Comparison of ENCODE assay signal across 9 mouse cellular contexts in genomic region chr10:121692944-121693579, GRCm38 (mm10). TPM values are rescaled to one million over a fixed set of nuclear protein-coding genes. Genes with fewer than 3 reads are reported as not detected.
DNase-seq lines count a peak whose midpoint lies in the region; ATAC-seq and TF ChIP-seq lines count a peak whose summit lies in the region.
"Had no signal": no experiment of that assay in that cellular context is flagged by ENCODE, and none has a peak within 500 bp of the region (broad histone marks: within the 10 kb centered on the region; RNA-seq: fewer than 3 reads in every experiment).

No protein-coding gene starts in this region.

- 33% methylated on average over 18 of the region's 18 CpGs for WGBS in lung, embryonic 14.5 days
- 52% methylated on average over 18 of the region's 18 CpGs for WGBS in limb, embryonic 11.5 days
- WGBS in stomach, embryonic 16.5 days: 44% methylated on average over 18 of the region's 18 CpGs

- H3K9ac ChIP-seq in lung, embryonic 14.5 days: peak overlapping the region; percentile 10; the same call in 1 of the 2 replicates
- no peak overlapping the region for H3K9ac ChIP-seq in limb, embryonic 11.5 days (ENCODE audit: low read length)
- peak overlapping the region; percentile 9; the same call in 1 of the 2 replicates for H3K9ac ChIP-seq in stomach, embryonic 16.5 days (ENCODE audit: low read length)

- H3K27ac ChIP-seq in lung, embryonic 14.5 days (ENCODE audit: low read depth): no peak overlapping the region
- H3K27ac ChIP-seq in limb, embryonic 11.5 days (replicated peaks; ENCODE audit: low read depth, low read length): no peak overlapping the region
- H3K27ac ChIP-seq in stomach, embryonic 16.5 days (ENCODE audit: low read length): no peak overlapping the region

- peak overlapping the region; percentile 20 for H3K4me3 ChIP-seq in lung, embryonic 14.5 days (ENCODE audit: low read depth, low read length)
- no peak overlapping the region for H3K4me3 ChIP-seq in limb, embryonic 11.5 days (ENCODE audit: low read depth, low read length)
- H3K4me3 ChIP-seq in stomach, embryonic 16.5 days (replicated peaks; ENCODE audit: low read length): no peak overlapping the region; the same call in 1 of the 2 replicates

- no peaks in the 10 kb centered on the region for H3K36me3 ChIP-seq in lung, embryonic 14.5 days (ENCODE audit: insufficient read depth)
- H3K36me3 ChIP-seq in limb, embryonic 11.5 days (ENCODE audit: control insufficient read depth, insufficient read depth, low read length): no peaks in the 10 kb centered on the region
- H3K36me3 ChIP-seq in stomach, embryonic 16.5 days (ENCODE audit: control insufficient read depth, insufficient read depth, low read length): no peaks in the 10 kb centered on the region

- no peak for TF ChIP-seq CTCF in lung, embryonic 14.5 days (IDR thresholded peaks at IDR 0.05; ENCODE audit: low read depth)

- H3K27me3 ChIP-seq in lung, embryonic 14.5 days (ENCODE audit: insufficient read depth, low read length): no peaks in the 10 kb centered on the region
- no peaks in the 10 kb centered on the region for H3K27me3 ChIP-seq in limb, embryonic 11.5 days (ENCODE audit: control insufficient read depth, insufficient read depth, low read length)
- H3K27me3 ChIP-seq in stomach, embryonic 16.5 days (ENCODE audit: control insufficient read depth, insufficient read depth, low read length): no peaks in the 10 kb centered on the region

- 0 out of 2 replicates have a peak, but pooled peaks cover 2% of the 10 kb centered on the region for H3K4me1 ChIP-seq in lung, embryonic 14.5 days (ENCODE audit: insufficient read depth)
- H3K4me1 ChIP-seq in limb, embryonic 11.5 days (ENCODE audit: control insufficient read depth, insufficient read depth, low read length): no peaks in the 10 kb centered on the region
- H3K4me1 ChIP-seq in stomach, embryonic 16.5 days (ENCODE audit: control insufficient read depth, insufficient read depth, low read length): no peaks in the 10 kb centered on the region; the same call in 1 of the 2 replicates

- peak overlapping the region; percentile 55 for H3K4me2 ChIP-seq in lung, embryonic 14.5 days
- peak overlapping the region; percentile 13; the same call in 1 of the 2 replicates for H3K4me2 ChIP-seq in limb, embryonic 11.5 days (ENCODE audit: low read depth, severe bottlenecking)
- peak overlapping the region; percentile 39 for H3K4me2 ChIP-seq in stomach, embryonic 16.5 days (ENCODE audit: low read depth, low read length)

- ATAC-seq in lung, embryonic 14.5 days (ENCODE audit: insufficient read depth): no peak
- peak; percentile 37 to 48; a peak in 3 of 4 replicates for ATAC-seq in hematopoietic stem cell, adult 5-6 weeks (replicated peaks in 1 of 2; ENCODE audit: insufficient read depth in 1 of 2, low FRiP score in 2 of 2, low TSS enrichment in 1 of 2, low read depth in 1 of 2, poor library complexity in 2 of 2, severe bottlenecking in 2 of 2)
- ATAC-seq in limb, embryonic 11.5 days (ENCODE audit: insufficient number of reproducible peaks, low FRiP score, low TSS enrichment, low read depth): no peak
- no peak for ATAC-seq in stomach, embryonic 16.5 days (ENCODE audit: insufficient read depth, low FRiP score)
- no peak for ATAC-seq in inflammation-experienced regulatory T-cells, adult 6 months
- ATAC-seq: Patski had no signal

- 0 out of 2 replicates have a peak, but pooled peaks cover 3% of the 10 kb centered on the region for H3K9me3 ChIP-seq in lung, embryonic 14.5 days (ENCODE audit: low read depth, low read length)
- H3K9me3 ChIP-seq in limb, embryonic 11.5 days (ENCODE audit: control insufficient read depth, low read length): no peaks in the 10 kb centered on the region
- no peaks in the 10 kb centered on the region for H3K9me3 ChIP-seq in stomach, embryonic 16.5 days (replicated peaks; ENCODE audit: control insufficient read depth, low read length)

- DNase-seq in lung, embryonic 14.5 days: peak; percentile 39
- no peak for DNase-seq in lung, postnatal 4 days
- no peak for DNase-seq in limb, embryonic 11.5 days (ENCODE audit: low spot score)
- no peak for DNase-seq in urinary bladder, postnatal 36 days (ENCODE audit: low spot score in 2 of 2)
- DNase-seq in right cerebral cortex, adult 2 months (ENCODE audit: low spot score in 2 of 2): no peak

RNA-seq across cellular contexts. Expression of gene BC048403, which starts 46.7 kb away (rescaled TPM):
- polyA plus RNA-seq in lung, embryonic 14.5 days (2014; fragmentation: Nextera tagmentation; extraction: Ambion mirVana): 3.4 and 4.3 TPM in 2 replicates
- 3.5 and 4.2 TPM in 2 replicates for total RNA-seq in hematopoietic stem cell, adult 5-6 weeks (2017)
- polyA plus RNA-seq in limb, embryonic 11.5 days (2014; fragmentation: Nextera tagmentation; extraction: Ambion mirVana): 2.6 and 3.4 TPM in 2 replicates
- polyA plus RNA-seq in stomach, embryonic 16.5 days (2015; fragmentation: Nextera tagmentation; extraction: Ambion mirVana): 3.1 and 4.0 TPM in 2 replicates
- polyA plus RNA-seq in inflammation-experienced regulatory T-cells, adult 6 months (2017; shearing (Covaris generic)): 1 to 10 TPM; 2.8 to 4.6 (median 4.5) TPM

RNA-seq across cellular contexts. Expression of gene D930020B18Rik, which starts 51.7 kb away (rescaled TPM):
- 0.46 and 0.54 TPM in 2 replicates for polyA plus RNA-seq in lung, embryonic 14.5 days (2014; fragmentation: Nextera tagmentation; extraction: Ambion mirVana)
- 1.3 TPM in 1 of 2 replicates, not detected in the other for total RNA-seq in hematopoietic stem cell, adult 5-6 weeks (2017)
- polyA plus RNA-seq in limb, embryonic 11.5 days (2014; fragmentation: Nextera tagmentation; extraction: Ambion mirVana): 1.2 and 1.8 TPM in 2 replicates
- 1.0 and 1.4 TPM in 2 replicates for polyA plus RNA-seq in stomach, embryonic 16.5 days (2015; fragmentation: Nextera tagmentation; extraction: Ambion mirVana)
- polyA plus RNA-seq in inflammation-experienced regulatory T-cells, adult 6 months (2017; shearing (Covaris generic)): 1 to 10 TPM in 2 of 3 experiments, not detected in 1; 1.4 TPM
- polyA plus RNA-seq: Patski had no signal

Comparison
In these comparisons a context has a peak if more than half of its experiments do, and no peak if none do; other contexts are left out.
1. ATAC-seq: peak in hematopoietic stem cell, adult 5-6 weeks (2 of 2); none in lung, embryonic 14.5 days (single experiment), limb, embryonic 11.5 days (single experiment), stomach, embryonic 16.5 days (single experiment) and inflammation-experienced regulatory T-cells, adult 6 months (single experiment).
2. Peak in every context shown above with its lines, with median percentiles within 50 percentile points of each other: H3K4me2 ChIP-seq.